Mouse (Mus musculus): ENCODE measurements around the gene Ifitm7.
"Not testable (repeated sequence)": the region's sequence is repeated elsewhere in the genome, so short reads cannot be mapped to it uniquely, and the experiment has no call there.

The Ifitm7 gene

GRCm38 (mm10) chr16:13986574-13987478 lies at the start of gene Ifitm7, which contains the start of gene 2900011O08Rik:
TSS of gene Ifitm7 (minus strand) at chr16:13986888.
TSS of gene 2900011O08Rik (plus strand) at chr16:13986604.
- CTCF ChIA-PET: no interaction called here

- CTCF ChIA-PET: no interaction called here
Measured at GRCm38 (mm10) chr16:14033076-14033475, 46.4 kb upstream of the Ifitm7 start.

- CTCF ChIA-PET: no interaction called here
Measured at GRCm38 (mm10) chr16:14030650-14031049, 44.0 kb upstream of the Ifitm7 start.

GRCm38 (mm10) chr16:14029851-14030250 lies 43.2 kb upstream of the Ifitm7 start:
- CTCF ChIA-PET: no interaction called here

- CTCF ChIA-PET: no interaction called here
Measured at GRCm38 (mm10) chr16:14029072-14029471, 42.4 kb upstream of the Ifitm7 start.

DNA sequence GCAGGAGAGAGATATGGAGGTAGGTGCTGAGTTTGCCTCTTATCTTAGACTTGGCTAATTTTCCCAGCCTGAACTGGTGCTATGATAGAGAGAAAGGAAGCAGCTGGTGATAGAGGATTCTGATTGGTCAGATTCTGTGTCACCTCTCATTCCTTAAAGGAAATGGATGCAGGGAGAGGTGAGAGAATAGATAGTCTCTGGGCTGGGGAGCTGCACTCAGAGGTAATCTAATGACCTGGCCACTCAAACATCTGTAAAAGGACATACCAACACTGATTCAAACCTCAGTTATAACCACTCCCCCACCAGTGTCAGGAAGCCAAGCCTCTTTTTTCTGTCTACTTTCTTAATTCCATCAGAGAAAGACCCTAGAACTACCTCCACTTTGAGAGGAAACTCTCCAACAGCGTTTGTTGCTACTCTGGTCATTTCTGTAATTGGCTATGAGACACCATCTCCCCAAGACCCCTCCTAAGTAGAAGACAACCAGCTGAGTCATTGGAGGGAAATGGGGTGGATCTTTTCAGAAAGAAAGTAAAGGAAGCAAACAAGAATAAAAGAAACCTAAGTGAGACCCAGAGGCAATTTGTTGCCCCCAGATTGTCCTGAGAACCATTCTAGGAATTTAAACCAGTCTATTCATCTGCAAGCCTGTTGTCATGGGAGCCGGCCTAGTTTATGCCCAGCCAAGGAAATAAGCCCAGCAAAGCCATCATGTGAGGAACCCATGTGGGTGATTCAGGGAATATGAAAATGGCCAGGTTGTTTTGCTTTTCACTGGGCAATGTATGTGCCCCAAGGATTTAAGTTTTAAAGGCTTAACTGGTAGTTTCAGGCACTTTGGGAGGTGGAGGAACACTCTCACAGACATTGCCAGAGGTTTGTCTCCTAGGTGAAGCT lies 38.7 kb upstream of the Ifitm7 start:
- CTCF ChIA-PET: no interaction called here

GRCm38 (mm10) chr16:14021166-14021822 lies 34.6 kb upstream of the Ifitm7 start:
- CTCF ChIA-PET: no interaction called here

DNA sequence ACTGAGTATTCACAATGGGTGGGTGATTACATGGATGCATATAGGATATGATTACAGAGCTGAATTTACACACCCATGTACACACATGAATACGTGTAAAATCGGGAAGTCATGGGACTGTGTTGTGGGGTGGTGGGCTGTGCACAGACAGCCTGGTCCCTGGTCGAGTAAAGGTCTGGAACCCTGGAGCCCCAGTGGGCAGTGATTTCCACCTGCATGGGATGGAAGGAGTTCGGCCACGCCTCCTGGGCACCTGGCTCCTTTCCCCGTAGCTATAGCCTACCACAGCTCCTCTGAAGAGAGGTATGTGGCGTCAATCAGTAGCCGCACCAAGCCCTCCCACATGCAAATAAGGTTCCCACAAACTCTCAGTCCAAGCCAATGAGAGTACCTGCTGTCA lies 30.6 kb upstream of the Ifitm7 start:
- CTCF ChIA-PET: no interaction called here

DNA sequence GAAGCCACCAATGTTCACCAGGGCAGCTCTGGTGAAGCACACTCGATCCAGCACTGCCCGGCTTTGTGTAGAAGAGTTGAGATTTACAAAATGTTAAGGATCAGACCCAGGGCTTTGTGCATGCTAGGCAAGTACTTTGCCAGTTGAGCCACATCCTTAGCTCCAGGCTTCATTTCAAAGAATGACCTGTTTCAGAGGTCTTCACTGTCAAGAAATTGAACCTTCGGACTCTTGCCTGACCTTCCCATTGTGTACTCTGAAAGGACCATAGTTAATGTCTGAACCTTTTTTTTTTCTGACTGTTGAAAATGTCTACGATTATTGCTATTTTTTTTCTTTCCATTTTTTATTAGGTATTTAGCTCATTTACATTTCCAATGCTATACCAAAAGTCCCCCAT lies 23.3 kb upstream of the Ifitm7 start:
- CTCF ChIA-PET: no interaction called here

GRCm38 (mm10) chr16:14008708-14009107 lies 22.0 kb upstream of the Ifitm7 start:
- CTCF ChIA-PET: no interaction called here

- CTCF ChIA-PET: no interaction called here
Measured at GRCm38 (mm10) chr16:14008081-14008480, 21.4 kb upstream of the Ifitm7 start.

- CTCF ChIA-PET: no interaction called here
Measured at GRCm38 (mm10) chr16:14005266-14005665, 18.6 kb upstream of the Ifitm7 start.

DNA sequence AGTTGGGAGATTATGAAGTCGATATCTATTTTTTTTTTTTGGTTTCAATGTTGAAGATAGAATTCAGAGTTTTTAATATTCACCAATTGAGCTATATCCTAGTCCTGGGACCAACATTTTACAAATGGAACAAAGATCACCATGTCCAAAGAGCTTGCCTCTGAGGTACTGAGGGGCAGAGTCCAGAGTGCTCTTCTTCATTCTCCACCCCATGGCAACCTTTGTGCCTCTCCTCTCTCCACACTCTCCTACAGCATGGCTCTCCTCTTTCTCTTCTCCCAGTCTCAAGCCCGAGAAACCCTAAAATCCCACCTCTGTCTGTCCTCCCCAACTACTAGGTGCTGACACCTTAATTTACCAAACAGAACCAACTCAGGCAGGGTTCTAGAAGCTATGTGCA lies 18.0 kb upstream of the Ifitm7 start:
- CTCF ChIA-PET: no interaction called here

GRCm38 (mm10) chr16:14004170-14004569 lies 17.5 kb upstream of the Ifitm7 start:
- CTCF ChIA-PET: no interaction called here

- CTCF ChIA-PET: no interaction called here
Measured at GRCm38 (mm10) chr16:14003386-14004130, 16.9 kb upstream of the Ifitm7 start.

DNA sequence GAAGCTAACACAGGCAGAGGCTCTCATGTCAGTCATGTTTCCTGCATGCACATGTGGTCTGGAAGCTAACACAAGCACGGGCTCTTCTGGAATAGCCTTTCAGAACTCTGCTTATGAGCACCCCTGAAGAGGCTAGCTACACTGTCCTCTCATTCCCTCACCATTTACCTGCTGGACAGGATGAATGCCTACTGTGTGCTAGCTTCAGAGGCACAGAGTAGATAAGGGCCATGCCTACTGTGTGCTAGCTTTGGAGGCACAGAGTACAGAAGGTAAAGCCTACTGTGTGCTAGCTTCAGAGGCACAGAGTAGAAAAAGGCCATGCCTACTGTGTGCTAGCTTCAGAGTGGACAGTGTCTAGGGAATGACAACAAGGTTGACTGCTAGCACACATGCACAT lies 7.8 kb upstream of the Ifitm7 start:
- CTCF ChIA-PET: no interaction called here

GRCm38 (mm10) chr16:13994076-13994475 lies 7.4 kb upstream of the Ifitm7 start:
- CTCF ChIA-PET: no interaction called here

DNA sequence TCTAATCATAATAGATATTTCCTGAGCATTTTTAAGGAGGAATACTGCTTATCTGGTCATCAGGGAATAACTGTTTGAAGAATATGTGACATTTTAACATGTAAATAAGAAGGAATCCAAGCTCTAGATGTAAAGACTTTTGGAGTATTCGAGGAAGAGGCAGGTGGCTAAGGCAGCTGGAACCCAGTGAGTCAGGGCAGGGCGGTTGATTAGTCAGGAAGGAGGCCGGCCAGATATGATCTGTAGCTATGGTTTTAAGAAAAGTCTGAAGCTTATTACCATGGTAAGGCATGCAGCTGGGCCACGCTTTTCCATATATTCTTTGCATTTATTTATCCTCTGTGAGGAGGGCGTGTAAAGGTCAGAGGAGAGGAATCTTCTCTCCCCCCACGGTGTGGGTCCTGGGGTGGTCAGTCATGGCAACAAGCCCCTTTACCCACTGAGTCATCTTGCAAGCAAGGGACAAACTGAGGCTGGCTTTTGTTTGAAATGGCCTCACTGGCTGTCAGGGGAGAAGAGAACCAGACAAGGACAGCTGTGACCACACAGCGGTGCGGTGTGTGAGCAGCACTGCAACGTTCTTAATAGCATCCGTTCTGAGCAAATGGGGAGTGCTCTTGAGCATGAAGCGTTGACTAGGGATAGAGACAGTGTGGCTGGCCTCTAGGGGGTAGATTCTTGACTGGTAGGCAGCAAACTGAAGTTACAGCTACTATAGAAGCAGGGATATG lies 6.0 kb upstream of the Ifitm7 start:
- CTCF ChIA-PET: no interaction called here

- CTCF ChIA-PET: no interaction called here
Measured at GRCm38 (mm10) chr16:13986197-13986573, 503 bp downstream of the Ifitm7 start.

DNA sequence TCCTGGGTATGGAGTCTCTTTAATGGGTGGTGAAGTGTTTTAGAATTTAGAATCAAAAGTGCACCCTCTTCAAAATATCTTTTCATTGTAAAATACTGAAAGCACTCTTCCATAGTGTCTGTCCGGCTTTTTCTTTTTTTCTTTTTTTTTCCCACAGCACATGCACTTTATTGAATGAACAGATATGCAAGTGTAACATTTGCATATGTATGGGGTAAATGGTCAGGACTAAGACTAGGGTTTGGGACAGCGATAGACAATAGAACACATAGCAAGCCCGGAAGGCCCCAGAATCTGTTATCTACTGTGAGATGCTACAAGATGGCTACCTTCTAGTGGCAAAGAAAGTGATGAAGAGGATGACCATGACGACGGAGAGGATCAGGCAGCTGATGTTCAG lies 3.5 kb downstream of the Ifitm7 start:
- CTCF ChIA-PET: no interaction called here

GRCm38 (mm10) chr16:13981726-13982125 lies 5.0 kb downstream of the Ifitm7 start:
- CTCF ChIA-PET: not testable (repeated sequence)
